Mouse (Mus musculus) liver, embryonic 14.5 days (tissue): ENCODE data around the gene Bloc1s4.

Experiments used
- CTCF ChIP-seq: IDR thresholded peaks from 2 replicates; pipeline ENCODE4 v1.5.1; 2016; ENCODE audit warnings: antibody characterized with exemption, low read depth, control low read depth
- EP300 ChIP-seq: IDR thresholded peaks from 2 replicates; pipeline ENCODE4 v1.6.1; 2016; ENCODE audit warnings: antibody characterized with exemption, low read depth

DNA sequence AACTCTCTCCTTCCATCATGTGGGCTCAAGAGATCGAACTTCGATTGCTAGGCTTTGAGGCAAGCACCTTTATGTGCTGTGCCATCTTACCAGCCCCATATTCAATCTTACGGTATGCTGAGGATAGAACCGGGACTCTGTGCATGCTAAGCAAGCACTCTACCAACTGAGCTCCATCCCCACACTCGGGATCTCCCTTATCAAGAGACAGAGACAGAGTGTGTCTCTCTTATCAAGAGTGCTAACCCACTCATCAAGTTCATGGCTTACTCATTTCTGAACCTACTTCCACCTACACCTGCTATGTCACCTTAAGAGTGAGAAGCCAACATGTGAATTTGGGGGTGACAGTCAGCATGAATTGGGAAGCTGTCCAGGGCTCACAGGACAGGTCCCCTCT, 28.2 kb downstream of the Bloc1s4 start:
- TF ChIP-seq CTCF = no peak
- TF ChIP-seq EP300 = no peak
